Mouse (Mus musculus): ENCODE measurements around the gene Slc9a1.

The Slc9a1 gene

DNA sequence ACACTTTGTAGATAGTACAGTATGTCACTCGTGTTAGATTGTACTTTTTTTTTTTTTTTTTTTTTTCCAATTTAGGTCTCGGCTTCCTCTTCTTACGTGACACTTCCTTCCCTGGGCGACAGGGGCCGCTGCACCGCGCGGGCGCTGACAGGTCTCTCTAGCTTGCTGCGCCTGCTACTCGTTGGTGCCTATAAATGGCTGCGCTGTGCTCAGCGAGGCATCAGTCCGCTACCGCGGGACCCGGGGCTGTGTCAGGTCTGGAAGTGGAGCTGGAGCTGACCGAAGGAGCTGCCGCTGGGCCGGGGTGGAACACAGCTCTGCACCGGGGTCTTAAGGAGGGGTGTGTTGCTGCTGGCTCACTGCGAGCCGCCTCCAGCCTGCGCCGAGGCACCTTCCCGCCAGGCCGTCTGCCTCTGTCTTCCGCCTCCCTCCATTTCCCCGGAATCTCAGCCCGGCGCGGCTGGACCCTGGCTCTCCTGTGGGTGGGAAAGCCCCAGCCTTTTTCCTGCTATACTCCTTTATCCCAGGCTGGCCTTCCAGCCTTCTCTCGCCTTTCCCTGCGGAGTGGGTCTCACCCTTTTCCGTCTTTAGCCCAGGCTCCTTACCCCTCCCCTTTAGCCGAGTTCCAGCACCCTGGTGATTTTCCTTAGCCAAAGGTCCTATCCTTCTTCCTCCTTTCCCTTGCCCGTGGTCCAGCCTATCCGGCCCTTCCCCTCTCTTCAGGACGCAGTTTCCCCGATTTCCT lies at the start of gene Slc9a1:
Gene Slc9a1 (plus strand): TSS at position 154 of the 745 bp plus-strand sequence.
- ATAC-seq (ENCODE audit: insufficient number of reproducible peaks, low FRiP score, low TSS enrichment): peak; percentile 85; the same call in 1 of the 2 replicates

GRCm38 (mm10) chr4:133328129-133328528 lies 41.4 kb upstream of the Slc9a1 start:
- ATAC-seq (ENCODE audit: insufficient number of reproducible peaks, low FRiP score, low TSS enrichment): no peak

DNA sequence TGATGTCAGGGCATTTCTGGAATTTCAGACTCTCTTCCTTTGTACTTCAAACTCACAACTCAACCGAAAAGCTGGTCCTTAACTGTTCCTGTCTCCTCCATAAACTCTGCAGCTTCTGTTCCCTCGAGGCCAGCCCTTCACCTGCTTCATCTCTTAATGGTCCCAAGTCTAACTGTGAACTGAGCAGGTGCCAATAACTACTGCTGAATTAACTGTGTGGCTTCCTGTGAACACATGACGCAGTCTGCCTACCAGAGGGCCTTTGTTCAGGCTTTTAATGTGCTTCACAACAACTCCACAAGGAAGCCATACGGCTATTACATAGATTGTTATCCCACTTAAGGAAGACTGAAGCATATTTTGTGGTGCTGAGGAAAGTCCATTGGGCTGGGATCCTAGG lies 39.2 kb upstream of the Slc9a1 start:
- ATAC-seq (ENCODE audit: insufficient number of reproducible peaks, low FRiP score, low TSS enrichment): no peak

GRCm38 (mm10) chr4:133333306-133333705 lies 36.2 kb upstream of the Slc9a1 start:
- no peak for ATAC-seq (ENCODE audit: insufficient number of reproducible peaks, low FRiP score, low TSS enrichment)

- ATAC-seq (ENCODE audit: insufficient number of reproducible peaks, low FRiP score, low TSS enrichment): no peak
These were observed 31.5 kb upstream of the Slc9a1 start for GRCm38 (mm10) chr4:133337833-133338520.

GRCm38 (mm10) chr4:133338521-133339095 lies 30.9 kb upstream of the Slc9a1 start:
- peak; percentile 46; the same call in 1 of the 2 replicates for ATAC-seq (ENCODE audit: insufficient number of reproducible peaks, low FRiP score, low TSS enrichment)

DNA sequence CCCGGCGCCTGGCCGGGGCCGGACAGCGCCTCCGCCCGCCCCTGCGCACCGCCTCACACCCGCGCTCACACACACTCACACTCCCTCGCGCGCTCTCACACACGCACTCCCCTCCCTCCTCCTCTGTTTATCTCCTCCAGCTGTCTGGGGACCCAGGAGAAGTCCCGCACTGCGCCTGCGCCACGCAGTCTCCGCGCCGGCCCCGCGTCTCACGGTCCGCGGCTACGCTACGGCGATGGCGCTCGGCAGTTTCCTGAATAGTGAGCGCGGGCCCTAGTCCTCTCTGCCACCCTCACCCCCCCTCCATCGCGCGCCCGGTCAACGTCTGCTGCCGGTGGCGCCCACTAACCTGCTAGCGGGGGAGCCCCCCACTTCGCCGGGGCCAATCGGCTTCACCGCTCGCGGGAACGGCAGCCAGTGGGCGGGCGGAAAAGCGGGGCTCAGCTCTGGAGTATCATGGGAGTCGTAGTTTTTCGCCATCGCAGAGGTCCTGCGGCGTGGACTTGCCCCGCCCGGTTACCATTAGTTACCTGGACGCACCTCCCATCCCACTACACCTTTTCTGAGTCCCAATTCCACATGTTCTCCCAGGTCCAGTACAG lies 30.3 kb upstream of the Slc9a1 start:
- ATAC-seq (ENCODE audit: insufficient number of reproducible peaks, low FRiP score, low TSS enrichment): peak; percentile 96

GRCm38 (mm10) chr4:133340217-133340616 lies 29.3 kb upstream of the Slc9a1 start:
- no peak for ATAC-seq (ENCODE audit: insufficient number of reproducible peaks, low FRiP score, low TSS enrichment)

DNA sequence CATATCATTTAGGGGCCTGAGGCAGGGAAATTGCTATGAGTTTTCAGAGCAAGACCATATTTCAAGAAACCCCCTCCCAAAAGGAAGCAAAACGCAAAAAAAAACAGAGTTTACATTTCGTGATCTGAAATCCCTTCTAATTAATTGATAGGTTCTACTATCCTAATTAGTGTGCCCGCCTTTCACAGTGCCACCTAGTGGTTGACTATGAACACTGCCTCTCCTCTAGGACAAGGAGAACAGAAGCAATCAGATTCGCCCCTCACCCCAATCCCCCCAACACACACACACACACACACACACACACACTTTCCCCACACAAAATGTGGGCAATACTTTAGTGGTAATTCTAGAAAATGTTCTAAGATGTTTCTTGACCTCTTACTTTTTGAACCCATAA lies 25.4 kb upstream of the Slc9a1 start:
- no peak for ATAC-seq (ENCODE audit: insufficient number of reproducible peaks, low FRiP score, low TSS enrichment)

- ATAC-seq (ENCODE audit: insufficient number of reproducible peaks, low FRiP score, low TSS enrichment): no peak
These were observed 23.8 kb upstream of the Slc9a1 start for GRCm38 (mm10) chr4:133345702-133346101.

- ATAC-seq (ENCODE audit: insufficient number of reproducible peaks, low FRiP score, low TSS enrichment): no peak
These were observed 22.9 kb upstream of the Slc9a1 start for GRCm38 (mm10) chr4:133346577-133346976.

DNA sequence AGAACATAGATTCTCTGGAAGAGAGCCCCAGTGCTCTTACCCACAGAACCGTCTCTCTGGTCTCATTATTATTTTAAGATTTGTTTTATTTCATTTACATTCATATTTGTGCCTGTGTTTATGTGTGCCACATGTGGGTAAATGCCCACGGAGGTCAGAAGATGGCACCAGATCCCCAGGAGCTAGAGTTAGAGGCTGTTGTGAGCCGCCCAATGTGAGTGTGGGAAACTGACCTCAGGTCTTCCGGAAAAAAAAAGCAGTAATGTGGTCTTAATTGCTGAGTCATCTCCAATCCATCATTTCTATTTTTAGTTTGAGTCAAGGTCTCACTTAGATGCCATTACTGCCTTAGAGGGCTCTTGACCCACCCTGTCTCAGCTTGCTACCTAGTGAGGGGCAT lies 21.9 kb upstream of the Slc9a1 start:
- no peak for ATAC-seq (ENCODE audit: insufficient number of reproducible peaks, low FRiP score, low TSS enrichment)

DNA sequence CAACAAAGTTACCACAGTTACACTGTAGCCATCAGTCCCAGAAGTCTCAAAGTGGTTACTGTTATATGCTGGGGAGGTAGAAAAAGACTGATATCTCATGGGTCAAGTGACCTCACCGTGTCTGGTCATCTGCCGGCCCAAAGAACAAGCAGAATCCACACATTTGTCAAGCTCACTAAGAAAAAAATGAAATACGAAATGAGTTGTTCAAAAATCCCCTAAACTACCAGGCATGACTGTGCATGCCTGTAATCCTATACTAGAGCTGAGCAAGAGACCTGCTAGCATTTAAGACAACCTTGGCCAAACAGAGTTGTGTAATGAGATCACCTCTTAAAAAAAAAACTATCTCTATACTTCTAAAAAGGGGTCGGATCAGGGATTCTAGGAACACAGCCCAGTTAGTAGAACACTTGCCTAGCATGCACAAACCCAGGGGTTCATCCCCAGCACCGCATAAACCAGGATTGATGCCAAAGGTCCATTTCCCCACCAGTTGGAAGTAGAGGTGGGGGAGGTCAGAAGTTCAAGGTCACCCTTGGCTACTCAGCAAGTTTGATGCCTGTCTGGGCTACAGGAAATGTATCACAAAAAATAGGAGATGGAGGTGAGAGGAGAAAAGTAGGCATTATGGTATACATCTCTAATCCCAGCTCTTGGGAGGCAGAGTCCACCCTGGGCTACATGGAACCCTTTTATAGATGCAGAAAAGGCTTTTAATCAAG lies 21.3 kb upstream of the Slc9a1 start:
- no peak for ATAC-seq (ENCODE audit: insufficient number of reproducible peaks, low FRiP score, low TSS enrichment)

DNA sequence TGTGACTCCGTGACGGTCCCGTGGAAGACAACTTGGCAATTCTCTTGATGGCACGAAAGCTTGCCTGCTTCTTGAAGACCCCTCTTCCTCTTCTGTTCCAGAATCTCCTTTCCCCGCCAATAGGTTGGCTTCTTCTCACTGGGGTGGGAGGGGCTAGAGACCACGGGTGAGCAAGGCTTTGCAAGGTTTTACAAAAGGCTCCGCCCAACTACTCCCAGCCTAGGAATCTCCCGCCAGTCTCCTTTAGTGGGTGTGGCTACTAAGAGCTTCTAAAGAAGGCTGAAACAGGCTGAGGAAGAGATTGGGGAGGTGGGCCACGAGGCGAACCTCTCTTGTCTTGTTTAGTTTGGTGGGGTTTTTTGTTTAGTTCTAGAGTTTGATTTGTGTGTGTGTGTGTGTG lies 16.7 kb upstream of the Slc9a1 start:
- ATAC-seq (ENCODE audit: insufficient number of reproducible peaks, low FRiP score, low TSS enrichment): no peak

DNA sequence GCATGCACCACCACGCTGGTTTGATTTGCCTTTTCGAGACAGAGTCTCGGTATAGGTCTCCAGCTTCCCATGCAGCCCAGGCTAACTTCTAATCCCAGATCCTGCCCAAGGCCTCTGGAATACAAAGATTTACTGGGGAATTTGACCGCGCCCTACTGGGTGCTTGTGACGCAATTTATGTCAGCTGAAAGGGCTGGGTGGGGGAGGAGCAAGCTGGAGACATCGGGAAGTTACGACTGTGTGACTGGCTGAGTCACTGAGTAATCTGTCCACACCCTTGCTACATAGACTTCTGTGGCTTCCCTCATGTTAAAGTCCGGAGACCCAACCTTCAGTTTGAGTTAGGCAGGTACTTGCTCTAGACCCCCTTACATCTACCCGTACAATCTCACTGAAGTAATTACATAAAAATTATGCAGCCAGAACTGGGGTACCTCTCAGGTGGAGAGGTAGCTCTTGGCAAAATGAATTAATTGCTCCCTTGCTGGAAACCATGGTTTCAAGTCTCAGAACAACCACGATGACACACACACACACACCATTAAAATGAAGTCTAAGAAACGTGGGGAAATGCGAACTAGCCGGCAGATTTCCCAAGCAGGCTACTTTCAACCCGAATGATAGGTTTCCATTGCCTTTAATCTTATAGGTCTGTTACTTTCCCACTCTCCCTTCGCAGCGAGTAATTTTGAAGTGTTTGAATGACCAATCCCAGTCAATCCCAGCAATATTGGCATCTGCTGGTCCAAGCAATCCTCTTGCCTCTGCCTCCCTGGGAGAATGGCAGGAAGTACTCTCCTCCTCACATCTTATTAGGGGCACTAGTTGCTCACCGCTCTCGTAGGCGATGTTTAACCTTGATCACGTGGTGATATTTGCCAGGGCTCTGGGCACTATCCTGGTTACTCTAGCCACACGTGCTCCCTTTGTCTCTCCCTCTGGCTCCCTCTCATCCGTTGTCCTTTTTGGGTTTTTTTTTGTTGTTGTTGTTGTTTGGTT lies 15.8 kb upstream of the Slc9a1 start, which contains the start of gene Wdtc1:
Gene Wdtc1 (minus strand): TSS at position 115 of the 999 bp plus-strand sequence.
- no peak for ATAC-seq (ENCODE audit: insufficient number of reproducible peaks, low FRiP score, low TSS enrichment)

DNA sequence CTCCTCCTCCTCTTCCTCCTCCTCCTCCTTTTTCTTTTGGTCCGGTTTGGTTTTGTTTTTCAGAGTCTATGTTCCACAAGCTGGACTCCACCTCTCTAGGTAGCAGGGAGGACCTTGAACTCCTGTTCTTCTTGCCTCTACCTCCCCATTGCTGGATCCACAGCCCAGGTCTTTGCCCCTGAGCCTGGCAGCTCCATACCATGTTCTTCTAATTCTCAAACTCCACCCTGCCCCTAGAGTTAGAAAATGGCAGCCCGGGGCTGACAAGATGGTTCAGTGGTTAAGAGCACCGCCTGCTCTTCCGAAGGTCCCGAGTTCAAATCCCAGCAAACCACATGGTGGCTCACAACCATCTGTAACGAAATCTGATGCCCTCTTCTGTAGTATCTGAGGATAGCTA lies 14.9 kb upstream of the Slc9a1 start:
- ATAC-seq (ENCODE audit: insufficient number of reproducible peaks, low FRiP score, low TSS enrichment): no peak

DNA sequence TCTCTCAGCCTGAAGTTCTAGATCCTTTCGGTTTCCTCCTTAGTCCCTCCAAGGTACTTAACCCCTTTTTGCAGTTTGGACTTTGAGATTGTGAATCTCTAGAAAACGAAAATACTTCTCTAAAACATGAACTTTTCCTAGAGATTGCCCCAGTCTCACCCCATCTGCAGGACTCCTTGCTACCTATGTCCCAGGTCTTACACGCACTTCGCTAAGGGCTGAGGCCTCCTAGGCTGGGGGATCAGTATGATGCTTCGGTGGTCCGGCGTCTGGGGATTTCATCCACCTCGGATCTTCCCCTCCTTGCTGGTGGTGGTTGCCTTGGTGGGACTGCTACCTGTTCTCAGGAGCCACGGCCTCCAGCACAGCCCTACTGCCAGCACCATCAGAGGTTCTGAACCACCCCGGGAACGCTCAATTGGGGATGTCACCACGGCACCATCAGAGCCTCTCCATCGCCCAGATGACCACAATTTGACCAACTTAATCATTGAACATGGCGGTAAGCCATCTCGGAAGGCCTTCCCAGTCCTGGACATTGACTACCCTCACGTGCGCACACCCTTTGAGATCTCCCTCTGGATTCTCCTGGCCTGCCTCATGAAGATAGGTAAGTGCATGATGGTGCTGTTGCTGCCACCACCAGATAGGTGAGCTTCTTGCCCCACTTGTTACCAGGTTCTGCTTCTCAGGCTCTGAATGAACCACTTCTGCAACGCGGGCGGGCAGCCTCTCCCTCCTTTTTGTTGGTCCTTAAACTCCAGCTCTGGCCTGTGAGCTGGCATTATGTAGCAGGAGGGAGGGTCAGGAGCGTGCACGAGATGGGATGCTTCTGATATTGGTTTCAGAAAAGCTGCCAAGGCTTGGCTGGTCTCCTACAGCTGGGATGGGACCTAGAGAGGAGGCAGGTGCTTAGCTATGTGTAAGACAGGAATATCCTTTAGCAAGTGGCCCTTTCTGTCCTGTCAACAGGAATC lies 1.1 kb downstream of the Slc9a1 start:
- no peak for ATAC-seq (ENCODE audit: insufficient number of reproducible peaks, low FRiP score, low TSS enrichment)

All from cerebellum, adult (tissue).